Mouse (Mus musculus): ENCODE data around the gene Nova1.

GRCm38 (mm10) chr12:46781481-46781880 lies 37.2 kb downstream of the Nova1 start:
- no peak for TF ChIP-seq CTCF (IDR thresholded peaks at IDR 0.05)
- TF ChIP-seq EP300 (IDR thresholded peaks at IDR 0.05): no peak

Data from lung, postnatal 0 days (tissue).